Mouse (Mus musculus) frontal cortex, postnatal 36 days (tissue): Measurements from ENCODE around the gene Vmn2r40.
"Not testable (repeated sequence)": the region's sequence is repeated elsewhere in the genome, so short reads cannot be mapped to it uniquely, and the experiment has no call there.

Experiments used
- DNase-seq, 2 experiments: peaks; one replicate each; pipeline ENCODE4 v3.0.0; 2022; ENCODE audit warnings: low spot score in 2 of 2

Gene Vmn2r40

GRCm38 (mm10) chr7:8931335-8931734, at the start of gene Vmn2r40:
TSS of gene Vmn2r40 (minus strand) at chr7:8931435.
- not testable (repeated sequence) for DNase-seq
